Mouse (Mus musculus): ENCODE measurements around the gene Gm7714.
"Not testable (repeated sequence)": the region's sequence is repeated elsewhere in the genome, so short reads cannot be mapped to it uniquely, and the experiment has no call there.

Gene Gm7714

GRCm38 (mm10) chr5:88268619-88269018, at the start of gene Gm7714:
Gene Gm7714, plus strand, starts transcription at chr5:88268919.
- no peak for DNase-seq

GRCm38 (mm10) chr5:88256475-88256874, 12.2 kb upstream of the Gm7714 start:
- no peak for DNase-seq

GRCm38 (mm10) chr5:88311307-88311706, 42.6 kb downstream of the Gm7714 start:
- DNase-seq = not testable (repeated sequence)

GRCm38 (mm10) chr5:88317012-88317411, 48.3 kb downstream of the Gm7714 start, which contains the start of gene Prol1:
Gene Prol1, plus strand, starts transcription at chr5:88317312.
- DNase-seq = no peak
